Mouse (Mus musculus) CH12.LX (cell line): ENCODE measurements around the gene Tex14. TPM values are rescaled to one million over a fixed set of nuclear protein-coding genes. Genes with fewer than 3 reads are reported as not detected.

Source experiments
- DNase-seq: peaks from one replicate; pipeline ENCODE4 v3.0.0-alpha.2; 2013; ENCODE audit errors: extremely low read depth
- H3K27ac ChIP-seq: 2 replicates; pipeline ENCODE4 v1.5.1; 2012; ENCODE audit warnings: low read depth, mild to moderate bottlenecking, control low read depth, moderate library complexity; ENCODE audit not compliant: insufficient read depth
- H3K27me3 ChIP-seq: replicated peaks from 2 replicates; pipeline ENCODE3; 2012; ENCODE audit warnings: inconsistent platforms
- H3K36me3 ChIP-seq, 2 experiments: replicated peaks in 1 of 2; 2 replicates each; pipeline versions ENCODE3 to v1.6.1; 2012; ENCODE audit warnings: inconsistent platforms in 1 of 2, low read length in 1 of 2, mild to moderate bottlenecking in 1 of 2, mixed read lengths in 1 of 2, moderate library complexity in 1 of 2; ENCODE audit not compliant: control insufficient read depth in 1 of 2, insufficient read depth in 1 of 2
- H3K4me1 ChIP-seq, 2 experiments: 2 replicates each; pipeline ENCODE4 v1.6.1; 2012; ENCODE audit warnings: inconsistent platforms in 1 of 2, moderate library complexity in 1 of 2; ENCODE audit not compliant: insufficient read depth in 2 of 2, control insufficient read depth in 1 of 2
- H3K4me2 ChIP-seq: 2 replicates; pipeline ENCODE4 v1.6.1; 2012; ENCODE audit warnings: low read depth, mild to moderate bottlenecking, control low read depth; ENCODE audit not compliant: poor library complexity, insufficient read depth, severe bottlenecking
- H3K4me3 ChIP-seq, 3 experiments: fragments of 150-350 bp in 1 of 3; sonication (generic) in 1 of 3; replicated peaks in 1 of 3; 2 replicates each; pipeline versions ENCODE3 to v1.5.1; 2011 to 2012; ENCODE audit warnings: low read depth in 2 of 3, low read length in 2 of 3, mild to moderate bottlenecking in 2 of 3, moderate library complexity in 2 of 3, control low read depth in 1 of 3, improper control_type of control experiment in 1 of 3, inconsistent platforms in 1 of 3, mixed read lengths in 1 of 3; ENCODE audit not compliant: poor library complexity in 1 of 3
- H3K79me2 ChIP-seq: replicated peaks from 2 replicates; pipeline ENCODE4 v1.6.1; 2012; ENCODE audit warnings: mild to moderate bottlenecking, moderate library complexity; ENCODE audit not compliant: control insufficient read depth, poor library complexity, insufficient read depth, severe bottlenecking; ENCODE audit errors: extremely low read depth
- H3K9ac ChIP-seq: 2 replicates; pipeline ENCODE4 v1.6.1; 2012; ENCODE audit warnings: low read depth, mild to moderate bottlenecking, control low read depth, moderate library complexity; ENCODE audit not compliant: insufficient read depth
- H3K9me3 ChIP-seq: replicated peaks from 2 replicates; pipeline ENCODE3; 2012; ENCODE audit warnings: low read length, inconsistent platforms, mixed read lengths
- BHLHE40 ChIP-seq: IDR thresholded peaks from 2 replicates; pipeline ENCODE4 v1.6.1; 2011; ENCODE audit warnings: mild to moderate bottlenecking, low read depth, low read length, improper control_type of control experiment
- CHD1 ChIP-seq: IDR thresholded peaks from 2 replicates; pipeline ENCODE4 v1.6.1; 2012; ENCODE audit warnings: low read depth, low read length, improper control_type of control experiment, inconsistent platforms
- CHD2 ChIP-seq: IDR thresholded peaks from 2 replicates; pipeline ENCODE4 v1.6.1; 2011; ENCODE audit warnings: low read length, improper control_type of control experiment
- CTCF ChIP-seq, 2 experiments: IDR thresholded peaks in 1 of 2; conservative IDR thresholded peaks in 1 of 2; 2 replicates each; pipeline ENCODE4 v1.5.1; 2011 to 2012; ENCODE audit warnings: low read depth in 2 of 2, low read length in 2 of 2, improper control_type of control experiment in 1 of 2, inconsistent platforms in 1 of 2, mild to moderate bottlenecking in 1 of 2, moderate library complexity in 1 of 2
- E2F4 ChIP-seq: IDR thresholded peaks from 2 replicates; pipeline ENCODE4 v1.6.1; 2011; ENCODE audit warnings: low read depth, low read length, improper control_type of control experiment; ENCODE audit not compliant: insufficient replicate concordance
- ELF1 ChIP-seq: IDR thresholded peaks from 2 replicates; pipeline ENCODE4 v1.6.1; 2014; ENCODE audit warnings: low read depth, mild to moderate bottlenecking, inconsistent platforms, low read length, improper control_type of control experiment
- EP300 ChIP-seq: IDR thresholded peaks from 2 replicates; pipeline ENCODE4 v1.6.1; 2011; ENCODE audit warnings: low read length, improper control_type of control experiment
- ETS1 ChIP-seq: conservative IDR thresholded peaks from 2 replicates; pipeline ENCODE4 v1.6.1; 2012; ENCODE audit warnings: low read depth, mild to moderate bottlenecking, inconsistent platforms, low read length, improper control_type of control experiment, moderate library complexity
- GABPA ChIP-seq: IDR thresholded peaks from 2 replicates; pipeline ENCODE4 v1.6.1; 2012; ENCODE audit warnings: low read depth, low read length, improper control_type of control experiment, inconsistent platforms; ENCODE audit not compliant: insufficient replicate concordance
- HCFC1 ChIP-seq: IDR thresholded peaks from 2 replicates; pipeline ENCODE4 v1.6.1; 2012; ENCODE audit warnings: low read depth, mild to moderate bottlenecking, inconsistent platforms, low read length, improper control_type of control experiment
- IRF4 ChIP-seq: IDR thresholded peaks from 2 replicates; pipeline ENCODE4 v1.6.1; 2014; ENCODE audit warnings: low read depth, mild to moderate bottlenecking, inconsistent platforms, low read length, improper control_type of control experiment
- JUN ChIP-seq: IDR thresholded peaks from 2 replicates; pipeline ENCODE4 v1.6.1; 2011; ENCODE audit warnings: low read depth, mild to moderate bottlenecking, low read length, improper control_type of control experiment, moderate library complexity; ENCODE audit not compliant: insufficient read depth
- JUND ChIP-seq: conservative IDR thresholded peaks from 2 replicates; pipeline ENCODE4 v1.6.1; 2011; ENCODE audit warnings: low read depth, low read length, improper control_type of control experiment
- KAT2A ChIP-seq: IDR thresholded peaks from 2 replicates; pipeline ENCODE4 v1.6.1; 2012; ENCODE audit warnings: low read length, improper control_type of control experiment, inconsistent platforms; ENCODE audit not compliant: insufficient replicate concordance
- MAFK ChIP-seq: IDR thresholded peaks from 2 replicates; pipeline ENCODE4 v1.6.1; 2011; ENCODE audit warnings: low read length, improper control_type of control experiment; ENCODE audit not compliant: insufficient replicate concordance
- MAX ChIP-seq: IDR thresholded peaks from 2 replicates; pipeline ENCODE4 v1.6.1; 2011; ENCODE audit warnings: low read length, improper control_type of control experiment
- MAZ ChIP-seq: IDR thresholded peaks from 2 replicates; pipeline ENCODE4 v1.6.1; 2012; ENCODE audit warnings: low read depth, mild to moderate bottlenecking, inconsistent platforms, low read length, improper control_type of control experiment, moderate library complexity
- MEF2A ChIP-seq: IDR thresholded peaks from 2 replicates; pipeline ENCODE4 v1.6.1; 2014; ENCODE audit warnings: low read depth, mild to moderate bottlenecking, inconsistent platforms, low read length, improper control_type of control experiment, borderline replicate concordance
- MXI1 ChIP-seq: IDR thresholded peaks from 2 replicates; pipeline ENCODE4 v1.6.1; 2011; ENCODE audit warnings: mild to moderate bottlenecking, low read depth, low read length, improper control_type of control experiment
- MYC ChIP-seq: IDR thresholded peaks from 2 replicates; pipeline ENCODE4 v1.6.1; 2011; ENCODE audit warnings: low read depth, mild to moderate bottlenecking, improper control_type of control experiment, low read length
- NELFE ChIP-seq: IDR thresholded peaks from 2 replicates; pipeline ENCODE4 v1.6.1; 2011; ENCODE audit warnings: low read depth, low read length, improper control_type of control experiment
- NRF1 ChIP-seq: IDR thresholded peaks from 2 replicates; pipeline ENCODE4 v1.6.1; 2014; ENCODE audit warnings: low read depth, mild to moderate bottlenecking, inconsistent platforms, low read length, improper control_type of control experiment, moderate library complexity
- PAX5 ChIP-seq: IDR thresholded peaks from 2 replicates; pipeline ENCODE4 v1.6.1; 2012; ENCODE audit warnings: low read length, inconsistent platforms, mixed read lengths
- POLR2A ChIP-seq: IDR thresholded peaks from 2 replicates; pipeline ENCODE4 v1.6.1; 2011; ENCODE audit warnings: low read depth, mild to moderate bottlenecking, improper control_type of control experiment, low read length
- POLR2AphosphoS2 ChIP-seq: IDR thresholded peaks from 2 replicates; pipeline ENCODE4 v1.6.1; 2011; ENCODE audit warnings: low read depth, low read length, improper control_type of control experiment
- RAD21 ChIP-seq: IDR thresholded peaks from 2 replicates; pipeline ENCODE4 v1.6.1; 2011; ENCODE audit warnings: low read depth, mild to moderate bottlenecking, low read length, improper control_type of control experiment, moderate library complexity
- RCOR1 ChIP-seq: conservative IDR thresholded peaks from 2 replicates; pipeline ENCODE4 v1.6.1; 2012; ENCODE audit warnings: low read depth, mild to moderate bottlenecking, inconsistent platforms, low read length, improper control_type of control experiment
- SIN3A ChIP-seq: IDR thresholded peaks from 2 replicates; pipeline ENCODE4 v1.6.1; 2012; ENCODE audit warnings: low read length, improper control_type of control experiment, inconsistent platforms
- SMC3 ChIP-seq: IDR thresholded peaks from 2 replicates; pipeline ENCODE4 v1.6.1; 2011; ENCODE audit warnings: low read depth, low read length, improper control_type of control experiment
- TBP ChIP-seq: conservative IDR thresholded peaks from 2 replicates; pipeline ENCODE4 v1.6.1; 2011; ENCODE audit warnings: low read depth, low read length, improper control_type of control experiment
- TCF12 ChIP-seq: IDR thresholded peaks from 2 replicates; pipeline ENCODE4 v1.6.1; 2014; ENCODE audit warnings: low read depth, mild to moderate bottlenecking, inconsistent platforms, low read length, improper control_type of control experiment
- UBTF ChIP-seq: IDR thresholded peaks from 2 replicates; pipeline ENCODE4 v1.6.1; 2012; ENCODE audit warnings: low read depth, mild to moderate bottlenecking, inconsistent platforms, low read length, improper control_type of control experiment, moderate library complexity
- USF1 ChIP-seq: IDR thresholded peaks from 2 replicates; pipeline ENCODE4 v1.6.1; 2014; ENCODE audit warnings: low read depth, mild to moderate bottlenecking, inconsistent platforms, low read length, improper control_type of control experiment
- USF2 ChIP-seq: conservative IDR thresholded peaks from 2 replicates; pipeline ENCODE4 v1.6.1; 2011; ENCODE audit warnings: low read depth, low read length, improper control_type of control experiment
- ZC3H11A ChIP-seq: IDR thresholded peaks from 2 replicates; pipeline ENCODE4 v1.6.1; 2012; ENCODE audit warnings: low read depth, mild to moderate bottlenecking, inconsistent platforms, low read length, improper control_type of control experiment
- ZKSCAN1 ChIP-seq: IDR thresholded peaks from 2 replicates; pipeline ENCODE4 v1.6.1; 2012; ENCODE audit warnings: low read depth, inconsistent platforms, low read length, improper control_type of control experiment, borderline replicate concordance
- ZMIZ1 ChIP-seq: IDR thresholded peaks from 2 replicates; pipeline ENCODE4 v1.6.1; 2012; ENCODE audit warnings: low read depth, mild to moderate bottlenecking, inconsistent platforms, low read length, improper control_type of control experiment
- ZNF384 ChIP-seq: IDR thresholded peaks from 2 replicates; pipeline ENCODE4 v1.6.1; 2012; ENCODE audit warnings: low read depth, low read length, improper control_type of control experiment, inconsistent platforms
- dilution Hi-C: fragments of 300-500 bp; cut with MboI; formaldehyde crosslinking; loops from 2 replicates; pipeline ENCODE4 v1.14.3; 2020; ENCODE audit warnings: low sequenced_read_pairs; ENCODE audit not compliant: extremely low pct_unique_long_range_greater_than_20kb, extremely low pct_ligation_motif_present
- in situ Hi-C: fragments of 300-500 bp; cut with MboI; formaldehyde crosslinking; loops from 3 replicates; pipeline ENCODE4 v1.14.3; 2019; ENCODE audit warnings: low sequenced_read_pairs, low pct_ligation_motif_present, low pct_unique_long_range_greater_than_20kb, mixed read lengths
- polyA plus RNA-seq: library from polyadenylated mRNA; unstranded; fragments of >175 nt; gene quantifications from 2 replicates; pipeline ENCODE4 v1.2.1, GENCODE M21; 2012; ENCODE audit warnings: low read depth; ENCODE audit not compliant: insufficient read length
- total RNA-seq, 2 experiments: library from RNA; depleted of rRNA; stranded (reverse); fragments of 300-350 nt in 1 of 2; fragments of >200 nt in 1 of 2; gene quantifications; 2 replicates each; pipeline ENCODE4 v1.2.3; 2012 to 2014

Gene Tex14
- total and polyA plus RNA-seq, 3 experiments, result 1.3 to 2.1 (median 1.4) TPM

DNA sequence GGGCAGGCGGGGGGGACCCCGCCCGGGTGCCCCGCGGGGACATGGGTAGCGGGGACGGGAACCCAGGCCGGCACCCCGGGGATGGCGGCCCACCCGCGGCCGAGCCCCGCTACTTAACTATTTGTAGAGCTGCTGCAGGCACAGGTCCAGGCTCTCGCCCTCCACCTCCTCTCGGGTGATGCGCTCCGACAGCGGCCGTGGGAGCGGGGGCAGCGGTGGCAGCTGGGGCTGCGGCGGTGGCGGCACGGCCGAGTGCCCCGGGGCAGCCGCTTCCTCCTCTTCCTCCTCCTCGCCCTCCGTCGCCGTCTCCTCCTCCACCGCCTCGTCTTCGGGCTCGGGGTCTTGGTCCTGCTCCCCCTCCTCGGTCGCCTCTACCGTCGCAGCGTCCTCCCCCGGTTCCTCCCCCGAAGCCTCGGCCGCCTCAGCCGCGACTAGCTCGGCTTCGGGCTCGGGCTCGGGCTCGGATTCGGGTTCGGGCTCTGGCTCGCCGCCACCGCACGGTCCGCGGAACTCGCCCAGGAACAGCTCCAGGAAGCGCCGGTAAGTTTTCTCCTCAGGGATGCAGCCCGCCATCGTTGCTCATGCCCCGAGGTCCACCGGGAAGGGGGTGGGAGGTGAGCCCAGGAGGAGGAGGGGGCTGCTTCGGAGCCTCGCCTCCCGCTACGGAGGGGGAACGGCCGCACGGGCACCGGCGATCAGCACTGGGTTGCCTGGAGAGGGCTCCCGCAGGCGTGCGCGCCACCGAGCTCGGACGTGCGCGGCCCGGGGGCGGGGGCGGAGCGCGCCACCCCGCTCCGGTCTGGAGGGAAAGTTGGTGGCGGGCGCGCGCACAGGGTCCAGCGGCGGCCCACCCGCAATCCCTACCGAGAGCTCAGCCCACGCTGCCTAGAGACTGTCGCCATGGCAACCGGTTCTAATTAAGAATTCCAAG is 46.3 kb upstream of the Tex14 start, which contains the start of gene Ppm1e:
Gene Ppm1e, minus strand, starts transcription at position 693 of the 931 bp plus-strand sequence.
- TF ChIP-seq MYC, result no peak
- peak; percentile 65; the same call in 1 of the 2 replicates for TF ChIP-seq SIN3A
- no peak for TF ChIP-seq USF2
- TF ChIP-seq EP300, result no peak
- TF ChIP-seq NRF1, result peak; percentile 48; the same call in 1 of the 2 replicates
- no peak for TF ChIP-seq PAX5
- TF ChIP-seq GABPA, result no peak
- TF ChIP-seq CHD1, result no peak
- TF ChIP-seq POLR2A, result peak; percentile 58; the same call in 1 of the 2 replicates
- no peak for TF ChIP-seq RAD21
- TF ChIP-seq JUND, result no peak
- TF ChIP-seq IRF4, result 0 out of 2 replicates have a peak, but pooled peaks have one; percentile 15
- no peak for TF ChIP-seq ZMIZ1
- no peak for TF ChIP-seq SMC3
- TF ChIP-seq ZNF384, result no peak
- no peak for TF ChIP-seq HCFC1
- no peak for TF ChIP-seq USF1
- no peak for TF ChIP-seq JUN
- TF ChIP-seq MAZ, result peak; percentile 10; the same call in 1 of the 2 replicates
- TF ChIP-seq ZKSCAN1, result no peak
- TF ChIP-seq ZC3H11A, result no peak
- TF ChIP-seq MAX, result 0 out of 2 replicates have a peak, but pooled peaks have one; percentile 42
- peak; percentile 99 for TF ChIP-seq UBTF
- TF ChIP-seq ELF1, result peak; percentile 39; the same call in 1 of the 2 replicates
- TF ChIP-seq CTCF (conservative IDR thresholded peaks at IDR 0.05 in 1 of 2, IDR thresholded peaks at IDR 0.05 in 1 of 2; ENCODE audit: low read depth in 2 of 2, low read length in 2 of 2), result no peak
- no peak for TF ChIP-seq RCOR1
- TF ChIP-seq CHD2, result no peak
- TF ChIP-seq NELFE, result no peak
- TF ChIP-seq MAFK, result no peak
- no peak for TF ChIP-seq POLR2AphosphoS2
- no peak for TF ChIP-seq MEF2A
- no peak for TF ChIP-seq TBP
- no peak for TF ChIP-seq KAT2A
- TF ChIP-seq ETS1, result no peak
- TF ChIP-seq BHLHE40, result peak; percentile 37; the same call in 1 of the 2 replicates
- TF ChIP-seq E2F4, result no peak
- TF ChIP-seq TCF12, result peak; percentile 55; the same call in 1 of the 2 replicates
- peak; percentile 80 for TF ChIP-seq MXI1
- peaks cover 4% of the 10 kb centered on the region for H3K9me3 ChIP-seq
- H3K36me3 ChIP-seq, result no peaks in the 10 kb centered on the region
- H3K4me3 ChIP-seq, result peak within 1 kb of the TSS; percentile 43 to 80 (median 71)
- peaks cover 34% of the 10 kb centered on the region for H3K27me3 ChIP-seq
- peak within 1 kb of the TSS; percentile 40; the same call in 1 of the 2 replicates for H3K9ac ChIP-seq
- H3K27ac ChIP-seq, result no peak within 1 kb of the TSS
- no peaks in the 10 kb centered on the region for H3K79me2 ChIP-seq
- DNase-seq, result peak; percentile 53
- peak within 1 kb of the TSS; percentile 69 for H3K4me2 ChIP-seq
- in situ Hi-C loops (no loop called here), dilution Hi-C loops (no loop called here)
- peaks cover 0 to 14% of the 10 kb centered on the region in 2 experiments; a peak in 2 of 4 replicates for H3K4me1 ChIP-seq
